Mouse (Mus musculus) lung, embryonic 14.5 days (tissue): ENCODE data around the gene Zfp644. TPM values are rescaled to one million over a fixed set of nuclear protein-coding genes. Genes with fewer than 3 reads are reported as not detected.
"Not testable (repeated sequence)": the region's sequence is repeated elsewhere in the genome, so short reads cannot be mapped to it uniquely, and the experiment has no call there.

Source experiments
- ATAC-seq: fragments of 200-750 bp; cut with Nextera tagmentation; 2 replicates; pipeline ENCODE4 v1.8.0; 2017; ENCODE audit warnings: mild to moderate bottlenecking, moderate TSS enrichment, moderate library complexity; ENCODE audit not compliant: insufficient read depth
- DNase-seq: peaks from one replicate; pipeline ENCODE4 v3.0.0-alpha.2; 2015
- H3K27ac ChIP-seq: fragments of 300-500 bp; sonication (generic); 2 replicates; pipeline ENCODE4 v1.5.1; 2014; ENCODE audit warnings: low read depth, mild to moderate bottlenecking, moderate library complexity
- H3K27me3 ChIP-seq: fragments of 300-500 bp; sonication (generic); 2 replicates; pipeline ENCODE4 v1.6.1; 2014; ENCODE audit warnings: low read length, control low read depth; ENCODE audit not compliant: insufficient read depth
- H3K36me3 ChIP-seq: fragments of 300-500 bp; sonication (generic); 2 replicates; pipeline ENCODE4 v1.6.1; 2014; ENCODE audit warnings: control low read depth; ENCODE audit not compliant: insufficient read depth
- H3K4me1 ChIP-seq: fragments of 300-500 bp; sonication (generic); 2 replicates; pipeline ENCODE4 v1.6.1; 2014; ENCODE audit warnings: antibody characterized with exemption, control low read depth; ENCODE audit not compliant: insufficient read depth
- H3K4me2 ChIP-seq: fragments of 300-500 bp; sonication (generic); 2 replicates; pipeline ENCODE4 v1.6.1; 2014; ENCODE audit warnings: mild to moderate bottlenecking
- H3K4me3 ChIP-seq: fragments of 300-500 bp; sonication (generic); 2 replicates; pipeline ENCODE4 v1.5.1; 2014; ENCODE audit warnings: low read depth, low read length
- H3K9ac ChIP-seq: fragments of 300-500 bp; sonication (generic); 2 replicates; pipeline ENCODE4 v1.6.1; 2014
- H3K9me3 ChIP-seq: fragments of 300-500 bp; sonication (generic); 2 replicates; pipeline ENCODE4 v1.6.1; 2016; ENCODE audit warnings: low read depth, low read length, control low read depth
- CTCF ChIP-seq: IDR thresholded peaks from 2 replicates; pipeline ENCODE4 v1.5.1; 2016; ENCODE audit warnings: antibody characterized with exemption, low read depth
- WGBS: fragments of 180-500 bp; shearing (Covaris S2); extraction: QIAGEN DNeasy Blood & Tissue Kit; methylation state at CpG from one replicate; pipeline ENCODE4 v1.1.7; 2014; 5-methylcytosine and 5-hydroxymethylcytosine counted together
- polyA plus RNA-seq: library from polyadenylated mRNA; unstranded; fragments of >200 nt; fragmentation: Nextera tagmentation; extraction: Ambion mirVana; gene quantifications from 2 replicates; pipeline ENCODE4 v1.2.1, GENCODE M21; 2014

Zfp644 gene
- polyA plus RNA-seq, 1 experiment from 2014 or later, result 89.9 TPM

- H3K36me3 ChIP-seq, result peaks cover 17% of the 10 kb centered on the region
- no peaks in the 10 kb centered on the region for H3K27me3 ChIP-seq
- no peak overlapping the region for H3K9ac ChIP-seq
- no peaks in the 10 kb centered on the region for H3K9me3 ChIP-seq
- peak; percentile 54 for TF ChIP-seq CTCF
- DNase-seq (peak; percentile 39), ATAC-seq (no peak)
- WGBS, result 79% methylated on average over 4 of the region's 4 CpGs
- H3K4me1 ChIP-seq, result peaks cover 9% of the 10 kb centered on the region
- H3K4me2 ChIP-seq, result no peak overlapping the region
- H3K4me3 ChIP-seq, result no peak overlapping the region
- no peak overlapping the region for H3K27ac ChIP-seq
Observed at GRCm38 (mm10) chr5:106693034-106693433, 4.1 kb downstream of the Zfp644 start.

GRCm38 (mm10) chr5:106680636-106681458, 16.2 kb downstream of the Zfp644 start:
- Histone ChIP-seq H3K4me2 (no peak overlapping the region), H3K9me3 (no peaks in the 10 kb centered on the region), H3K4me1 (no peaks in the 10 kb centered on the region), H3K27ac (no peak overlapping the region), H3K36me3 (no peaks in the 10 kb centered on the region; the same call in 1 of the 2 replicates), H3K4me3 (no peak overlapping the region), H3K27me3 (no peaks in the 10 kb centered on the region), H3K9ac (no peak overlapping the region)
- WGBS, result 91% methylated on average over 6 of the region's 6 CpGs
- DNase-seq (no peak), ATAC-seq (no peak)
- no peak for TF ChIP-seq CTCF

- Histone ChIP-seq H3K4me1 (no peaks in the 10 kb centered on the region), H3K9me3 (no peaks in the 10 kb centered on the region), H3K4me3 (no peak overlapping the region), H3K27ac (no peak overlapping the region), H3K36me3 (no peaks in the 10 kb centered on the region; the same call in 1 of the 2 replicates), H3K9ac (no peak overlapping the region), H3K27me3 (no peaks in the 10 kb centered on the region), H3K4me2 (no peak overlapping the region)
- no peak for TF ChIP-seq CTCF
- ATAC-seq, result no peak
- WGBS, result 85% methylated on average over 1 of the region's 1 CpGs
- DNase-seq, result no peak
Observed at GRCm38 (mm10) chr5:106679659-106680058, 17.4 kb downstream of the Zfp644 start.

GRCm38 (mm10) chr5:106678823-106679222, 18.3 kb downstream of the Zfp644 start:
- not testable (repeated sequence) for H3K36me3 ChIP-seq, H3K4me2 ChIP-seq, H3K27ac ChIP-seq, H3K9ac ChIP-seq, H3K4me3 ChIP-seq, H3K4me1 ChIP-seq, DNase-seq, ATAC-seq, H3K27me3 ChIP-seq, H3K9me3 ChIP-seq
- 59% methylated on average over 1 of the region's 1 CpGs for WGBS

GRCm38 (mm10) chr5:106676784-106677183, 20.3 kb downstream of the Zfp644 start:
- no peaks in the 10 kb centered on the region for H3K9me3 ChIP-seq
- H3K36me3 ChIP-seq, result no peaks in the 10 kb centered on the region; the same call in 1 of the 2 replicates
- H3K27me3 ChIP-seq, result no peaks in the 10 kb centered on the region
- no peak overlapping the region for H3K9ac ChIP-seq
- no peak for TF ChIP-seq CTCF
- H3K4me2 ChIP-seq, result no peak overlapping the region
- H3K4me1 ChIP-seq, result no peaks in the 10 kb centered on the region
- ATAC-seq (no peak), DNase-seq (no peak)
- H3K27ac ChIP-seq, result no peak overlapping the region
- WGBS, result 82% methylated on average over 9 of the region's 9 CpGs
- no peak overlapping the region for H3K4me3 ChIP-seq

GRCm38 (mm10) chr5:106672597-106672996, 24.5 kb downstream of the Zfp644 start:
- TF ChIP-seq CTCF, result no peak
- H3K9ac ChIP-seq, result no peak overlapping the region
- DNase-seq, result no peak
- no peak overlapping the region for H3K4me3 ChIP-seq
- no peak for ATAC-seq
- no peaks in the 10 kb centered on the region for H3K27me3 ChIP-seq
- no peak overlapping the region for H3K4me2 ChIP-seq
- no peak overlapping the region for H3K27ac ChIP-seq
- no peaks in the 10 kb centered on the region for H3K9me3 ChIP-seq
- H3K4me1 ChIP-seq, result no peaks in the 10 kb centered on the region
- peaks cover 6% of the 10 kb centered on the region; the same call in 1 of the 2 replicates for H3K36me3 ChIP-seq

- DNase-seq (peak; percentile 38), ATAC-seq (no peak; the same call in 1 of the 2 replicates)
- no peak overlapping the region for H3K4me2 ChIP-seq
- H3K9me3 ChIP-seq, result no peaks in the 10 kb centered on the region
- H3K9ac ChIP-seq, result no peak overlapping the region
- no peak for TF ChIP-seq CTCF
- 56% methylated on average over 3 of the region's 3 CpGs for WGBS
- no peak overlapping the region for H3K27ac ChIP-seq
- H3K4me1 ChIP-seq, result no peaks in the 10 kb centered on the region
- no peak overlapping the region for H3K4me3 ChIP-seq
- H3K36me3 ChIP-seq, result peaks cover 6% of the 10 kb centered on the region; the same call in 1 of the 2 replicates
- H3K27me3 ChIP-seq, result no peaks in the 10 kb centered on the region
Observed at GRCm38 (mm10) chr5:106671893-106672292, 25.2 kb downstream of the Zfp644 start.
